Mouse (Mus musculus): ENCODE data around the gene Fam45a.

DNA sequence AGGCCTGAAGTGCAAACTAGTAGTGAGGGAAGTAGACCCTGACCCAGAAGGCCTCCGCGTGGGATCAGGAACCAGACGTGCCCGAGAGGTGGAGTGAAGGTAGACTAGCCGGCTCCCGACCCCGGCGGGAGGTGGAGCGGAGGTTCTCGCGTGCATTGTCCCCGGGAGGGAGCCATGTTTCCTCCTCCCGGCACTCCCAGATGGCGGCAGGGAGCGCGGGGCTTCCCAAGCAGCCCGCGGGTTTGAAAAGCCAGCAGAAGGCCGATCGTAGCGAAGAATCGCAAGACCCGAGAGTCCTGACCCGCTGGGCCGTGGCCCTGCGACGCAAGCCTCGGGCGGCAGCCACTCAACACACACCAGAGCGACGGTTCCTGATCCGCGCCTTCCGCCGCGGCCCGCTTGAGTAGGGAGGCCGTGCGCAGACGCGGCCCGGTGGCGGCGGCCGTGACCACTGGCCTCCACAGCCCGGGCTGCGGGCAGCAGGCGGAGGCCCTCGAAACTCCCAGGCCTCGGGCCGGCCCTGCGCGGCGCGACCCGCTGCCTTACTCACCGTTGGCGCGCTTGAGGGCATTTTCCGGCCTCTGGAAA is 21.4 kb upstream of the Fam45a start:
- TF ChIP-seq POLR2A (IDR thresholded peaks at IDR 0.05; ENCODE audit: extremely low read depth, insufficient read depth, low read length) = no peak
- no peak for TF ChIP-seq CTCF (IDR thresholded peaks at IDR 0.05; ENCODE audit: extremely low read depth, insufficient read depth, low read length)
